In the genomic region with DNA sequence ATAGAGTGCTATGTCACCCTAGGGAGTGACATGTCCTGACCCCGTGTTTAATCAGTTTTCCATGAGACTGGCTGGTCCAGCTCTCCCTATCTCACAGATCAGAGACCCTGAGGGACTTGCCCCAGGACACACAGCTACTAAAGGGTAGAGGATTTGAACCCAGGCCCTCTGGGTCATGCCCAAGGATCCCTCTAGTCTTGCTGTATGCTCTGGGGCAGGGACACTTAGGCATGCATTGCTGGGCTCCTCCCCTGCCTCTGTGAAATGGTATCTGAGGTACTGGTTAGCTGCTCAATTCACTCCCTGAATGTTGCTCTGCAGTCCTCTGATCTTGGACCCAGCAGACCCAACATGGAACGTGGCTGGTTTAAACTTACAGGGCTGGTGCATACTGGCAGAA, we compare ENCODE assay signal across 47 mouse cellular contexts. TPM values are rescaled to one million over a fixed set of nuclear protein-coding genes. Genes with fewer than 3 reads are reported as not detected.
"Had no signal": no experiment of that assay in that cellular context is flagged by ENCODE, and none has a peak within 500 bp of the region (broad histone marks: within the 10 kb centered on the region; RNA-seq: fewer than 3 reads in every experiment).

No protein-coding gene starts in this region.

- ATAC-seq: liver, embryonic 12.5 days; liver, postnatal 0 days; lung, postnatal 0 days; midbrain, embryonic 13.5 days; midbrain, embryonic 15.5 days; midbrain, embryonic 16.5 days had no signal

- H3K4me2 ChIP-seq: limb, embryonic 12.5 days; limb, embryonic 13.5 days; limb, embryonic 15.5 days; liver, embryonic 11.5 days; liver, embryonic 12.5 days; liver, embryonic 13.5 days; liver, embryonic 15.5 days; lung, embryonic 14.5 days; lung, embryonic 15.5 days; midbrain, embryonic 11.5 days; midbrain, embryonic 12.5 days; midbrain, embryonic 13.5 days; midbrain, embryonic 15.5 days; neural tube, embryonic 12.5 days had no signal

- H3K4me1 ChIP-seq: limb, embryonic 10.5 days; limb, embryonic 12.5 days; limb, embryonic 13.5 days; limb, embryonic 15.5 days; liver, embryonic 12.5 days; liver, embryonic 13.5 days; liver, embryonic 15.5 days; lung, embryonic 15.5 days; megakaryocyte, embryonic 14.5 days; midbrain, embryonic 10.5 days; midbrain, embryonic 12.5 days; midbrain, embryonic 15.5 days; neural tube, embryonic 12.5 days had no signal

- H3K9ac ChIP-seq: limb, embryonic 12.5 days; limb, embryonic 13.5 days; limb, embryonic 15.5 days; liver, embryonic 12.5 days; liver, embryonic 13.5 days; liver, embryonic 14.5 days; liver, embryonic 15.5 days; liver, postnatal 0 days; lung, embryonic 14.5 days; lung, embryonic 15.5 days; midbrain, embryonic 12.5 days; midbrain, embryonic 13.5 days; midbrain, embryonic 15.5 days; neural tube, embryonic 12.5 days had no signal

- H3K27me3 ChIP-seq: limb, embryonic 13.5 days; limb, embryonic 15.5 days; liver, embryonic 12.5 days; liver, embryonic 13.5 days; liver, embryonic 15.5 days; lung, embryonic 15.5 days; midbrain, embryonic 12.5 days; midbrain, embryonic 13.5 days; midbrain, embryonic 15.5 days; neural tube, embryonic 12.5 days had no signal

- DNase-seq: left cerebral cortex, postnatal 4 days; liver; liver, embryonic 13.5 days; liver, postnatal 0 days; lung, adult 18-20 months; lung, adult 2 months; lung, embryonic 14.5 days; lung, postnatal 10 days; lung, postnatal 14 days; lung, postnatal 36 days; lung, postnatal 4 days; midbrain, embryonic 14.5 days had no signal

- H3K27ac ChIP-seq: limb, embryonic 10.5 days; limb, embryonic 12.5 days; limb, embryonic 13.5 days; limb, embryonic 15.5 days; liver, embryonic 12.5 days; liver, embryonic 13.5 days; liver, embryonic 14.5 days; liver, embryonic 15.5 days; lung, embryonic 15.5 days; macrophage; midbrain, embryonic 10.5 days; midbrain, embryonic 12.5 days; midbrain, embryonic 13.5 days; midbrain, embryonic 15.5 days; neural tube, embryonic 12.5 days had no signal

- H3K36me3 ChIP-seq: limb, embryonic 10.5 days; limb, embryonic 12.5 days; limb, embryonic 13.5 days; limb, embryonic 15.5 days; liver, embryonic 12.5 days; liver, embryonic 13.5 days; liver, embryonic 15.5 days; lung, embryonic 15.5 days; midbrain, embryonic 10.5 days; midbrain, embryonic 12.5 days; midbrain, embryonic 13.5 days; midbrain, embryonic 15.5 days; neural tube, embryonic 12.5 days had no signal

- H3K4me3 ChIP-seq: limb, embryonic 10.5 days; limb, embryonic 12.5 days; limb, embryonic 13.5 days; limb, embryonic 15.5 days; liver, embryonic 12.5 days; liver, embryonic 13.5 days; liver, embryonic 15.5 days; lung, embryonic 15.5 days; megakaryocyte, embryonic 14.5 days; midbrain, embryonic 10.5 days; midbrain, embryonic 12.5 days; midbrain, embryonic 13.5 days; midbrain, embryonic 15.5 days; myocyte; neural tube, embryonic 12.5 days had no signal

- H3K9me3 ChIP-seq: limb, embryonic 10.5 days; limb, embryonic 12.5 days; limb, embryonic 13.5 days; limb, embryonic 15.5 days; liver, embryonic 12.5 days; liver, embryonic 13.5 days; liver, embryonic 15.5 days; lung, embryonic 15.5 days; megakaryocyte, embryonic 14.5 days; midbrain, embryonic 10.5 days; midbrain, embryonic 12.5 days; midbrain, embryonic 13.5 days; midbrain, embryonic 15.5 days; neural tube, embryonic 12.5 days had no signal

RNA-seq across cellular contexts. Expression of gene Oas1h, which starts 10.2 kb away (rescaled TPM):
- total RNA-seq: left cerebral cortex, postnatal 10 days; left cerebral cortex, postnatal 14 days; left cerebral cortex, postnatal 25 days; left cerebral cortex, postnatal 36 days; left cerebral cortex, postnatal 4 days; liver, adult 2 months; megakaryocyte progenitor cell, adult 5-6 weeks; megakaryocyte, adult 5-6 weeks; megakaryocyte-erythroid progenitor cell, adult 5-6 weeks; midbrain, postnatal 0 days; monocyte, adult 5-6 weeks had no signal
- polyA plus RNA-seq: limb, embryonic 10.5 days; limb, embryonic 11.5 days; limb, embryonic 12.5 days; limb, embryonic 13.5 days; limb, embryonic 14.5 days; limb, embryonic 15.5 days; liver, adult 2 months; liver, embryonic 11.5 days; liver, embryonic 12.5 days; liver, embryonic 13.5 days; liver, embryonic 14.5 days; liver, embryonic 15.5 days; liver, embryonic 16.5 days; liver, postnatal 0 days; lung, adult 2 months; lung, embryonic 14.5 days; lung, embryonic 15.5 days; lung, embryonic 16.5 days; lung, postnatal 0 days; macrophage; midbrain, embryonic 10.5 days; midbrain, embryonic 11.5 days; midbrain, embryonic 12.5 days; midbrain, embryonic 13.5 days; midbrain, embryonic 14.5 days; midbrain, embryonic 15.5 days; midbrain, embryonic 16.5 days; midbrain, postnatal 0 days; myocyte; neural tube, embryonic 11.5 days; neural tube, embryonic 12.5 days had no signal

RNA-seq across cellular contexts. Expression of gene Oas1g, which starts 15.9 kb away (rescaled TPM):
- total RNA-seq: left cerebral cortex, postnatal 10 days; left cerebral cortex, postnatal 14 days; left cerebral cortex, postnatal 4 days; megakaryocyte-erythroid progenitor cell, adult 5-6 weeks had no signal
- polyA plus RNA-seq: limb, embryonic 11.5 days; limb, embryonic 13.5 days; lung, embryonic 14.5 days; midbrain, embryonic 10.5 days; midbrain, embryonic 16.5 days; myocyte; neural tube, embryonic 11.5 days had no signal

RNA-seq across cellular contexts. Expression of gene Oas1f, which starts 24.3 kb away (rescaled TPM):
- total RNA-seq: left cerebral cortex, postnatal 10 days; left cerebral cortex, postnatal 14 days; left cerebral cortex, postnatal 25 days; left cerebral cortex, postnatal 36 days; left cerebral cortex, postnatal 4 days; liver, adult 2 months; megakaryocyte progenitor cell, adult 5-6 weeks; megakaryocyte, adult 5-6 weeks; megakaryocyte-erythroid progenitor cell, adult 5-6 weeks; midbrain, postnatal 0 days; monocyte, adult 5-6 weeks had no signal
- polyA plus RNA-seq: limb, embryonic 10.5 days; limb, embryonic 11.5 days; limb, embryonic 12.5 days; limb, embryonic 13.5 days; limb, embryonic 14.5 days; liver, adult 2 months; liver, embryonic 11.5 days; liver, embryonic 12.5 days; liver, embryonic 13.5 days; liver, embryonic 14.5 days; liver, embryonic 15.5 days; liver, embryonic 16.5 days; liver, postnatal 0 days; lung, adult 2 months; lung, embryonic 14.5 days; lung, embryonic 15.5 days; lung, embryonic 16.5 days; lung, postnatal 0 days; macrophage; midbrain, embryonic 10.5 days; midbrain, embryonic 12.5 days; midbrain, embryonic 13.5 days; midbrain, embryonic 14.5 days; midbrain, embryonic 15.5 days; midbrain, embryonic 16.5 days; midbrain, postnatal 0 days; myocyte; neural tube, embryonic 11.5 days; neural tube, embryonic 12.5 days had no signal

RNA-seq across cellular contexts. Expression of gene Oas1d, which starts 42.9 kb away (rescaled TPM):
- total RNA-seq: left cerebral cortex, postnatal 10 days; left cerebral cortex, postnatal 14 days; left cerebral cortex, postnatal 25 days; left cerebral cortex, postnatal 36 days; left cerebral cortex, postnatal 4 days; liver, adult 2 months; megakaryocyte progenitor cell, adult 5-6 weeks; megakaryocyte, adult 5-6 weeks; megakaryocyte-erythroid progenitor cell, adult 5-6 weeks; monocyte, adult 5-6 weeks had no signal
- polyA plus RNA-seq: limb, embryonic 10.5 days; limb, embryonic 11.5 days; limb, embryonic 12.5 days; limb, embryonic 13.5 days; limb, embryonic 14.5 days; limb, embryonic 15.5 days; liver, adult 2 months; liver, embryonic 11.5 days; liver, embryonic 12.5 days; liver, embryonic 13.5 days; liver, embryonic 14.5 days; liver, embryonic 15.5 days; liver, embryonic 16.5 days; liver, postnatal 0 days; lung, adult 2 months; lung, embryonic 14.5 days; lung, embryonic 15.5 days; lung, embryonic 16.5 days; lung, postnatal 0 days; macrophage; midbrain, embryonic 10.5 days; midbrain, embryonic 11.5 days; midbrain, embryonic 12.5 days; midbrain, embryonic 13.5 days; midbrain, embryonic 14.5 days; myocyte; neural tube, embryonic 11.5 days; neural tube, embryonic 12.5 days had no signal
